ENCODE assay signal across 8 mouse cellular contexts in the genomic region with DNA sequence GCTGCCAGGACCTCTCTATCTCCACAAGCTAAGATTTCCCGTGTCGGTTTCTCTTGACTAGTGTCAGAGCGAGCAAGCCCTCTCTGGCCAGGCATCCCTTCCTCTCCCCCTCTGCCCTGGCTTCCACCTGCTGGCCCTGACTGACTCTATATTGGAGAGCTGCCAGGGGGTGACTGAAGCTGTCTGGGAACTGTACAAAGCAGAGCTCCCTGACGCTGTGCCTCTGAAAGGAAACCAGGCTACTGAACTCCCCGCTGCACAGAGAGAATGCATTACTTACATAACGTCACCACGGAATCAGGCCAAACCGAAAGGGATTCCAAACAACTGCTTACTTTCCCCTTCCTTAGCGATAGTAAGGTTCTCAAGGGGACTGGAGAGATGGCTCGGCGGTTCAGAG.
DNase-seq lines count a peak whose midpoint lies in the region; ATAC-seq and TF ChIP-seq lines count a peak whose summit lies in the region.

No protein-coding gene starts in this region.

- peak; percentile 88 for ATAC-seq in forebrain, postnatal 0 days
- ATAC-seq in megakaryocyte progenitor cell, adult 5-6 weeks (replicated peaks; ENCODE audit: poor library complexity): peak; percentile 50
- peak; percentile 63; the same call in 1 of the 2 replicates for ATAC-seq in stomach, embryonic 16.5 days (ENCODE audit: insufficient read depth, low FRiP score)

- no peaks in the 10 kb centered on the region for H3K36me3 ChIP-seq in forebrain, postnatal 0 days (ENCODE audit: insufficient read depth)
- H3K36me3 ChIP-seq in stomach, embryonic 16.5 days (ENCODE audit: control insufficient read depth, insufficient read depth, low read length): no peaks in the 10 kb centered on the region

- 0 out of 2 replicates have a peak, but pooled peaks have one; percentile 2 for TF ChIP-seq CTCF in forebrain, postnatal 0 days (IDR thresholded peaks at IDR 0.05; ENCODE audit: low read depth)

- H3K4me2 ChIP-seq in forebrain, postnatal 0 days (ENCODE audit: low read depth): 0 out of 2 replicates have a peak overlapping the region, but pooled peaks have one; percentile 8
- no peak overlapping the region for H3K4me2 ChIP-seq in stomach, embryonic 16.5 days (ENCODE audit: low read depth, low read length)

- H3K27ac ChIP-seq in forebrain, postnatal 0 days (ENCODE audit: low read depth, low read length): 0 out of 2 replicates have a peak overlapping the region, but pooled peaks have one; percentile 66
- H3K27ac ChIP-seq in stomach, embryonic 16.5 days (ENCODE audit: low read length): no peak overlapping the region

- intact Hi-C loops in heart, postnatal 36 days (cut with DNase I): no loop called here

- no peak overlapping the region for H3K9ac ChIP-seq in forebrain, postnatal 0 days
- H3K9ac ChIP-seq in stomach, embryonic 16.5 days (ENCODE audit: low read length): no peak overlapping the region

- H3K4me3 ChIP-seq in forebrain, postnatal 0 days (ENCODE audit: low read depth, low read length): no peak overlapping the region
- H3K4me3 ChIP-seq in stomach, embryonic 16.5 days (replicated peaks; ENCODE audit: low read length): no peak overlapping the region

- peaks cover 13% of the 10 kb centered on the region for H3K4me1 ChIP-seq in forebrain, postnatal 0 days (ENCODE audit: insufficient read depth)
- peaks cover 11% of the 10 kb centered on the region; the same call in 1 of the 2 replicates for H3K4me1 ChIP-seq in stomach, embryonic 16.5 days (ENCODE audit: control insufficient read depth, insufficient read depth, low read length)

- no peaks in the 10 kb centered on the region for H3K27me3 ChIP-seq in forebrain, postnatal 0 days (ENCODE audit: insufficient read depth, low read length)
- no peaks in the 10 kb centered on the region for H3K27me3 ChIP-seq in stomach, embryonic 16.5 days (ENCODE audit: control insufficient read depth, insufficient read depth, low read length)

- peak; percentile 49 to 74 for DNase-seq in adrenal gland, adult (ENCODE audit: inconsistent age in 2 of 2, low spot score in 1 of 2)
- peak; percentile 87 for DNase-seq in brain, adult 2 months (ENCODE audit: low read depth, low spot score)
- peak; percentile 80 for DNase-seq in forebrain, postnatal 0 days
- DNase-seq in heart, postnatal 36 days: peak; percentile 58 to 67
- DNase-seq in kidney, postnatal 14 days: peak; percentile 68
- no peak for DNase-seq in natural killer cell, adult 2 months (ENCODE audit: low spot score in 2 of 2)

- WGBS in forebrain, postnatal 0 days: 15% methylated on average over 11 of the region's 11 CpGs
- 41% methylated on average over 11 of the region's 11 CpGs for WGBS in stomach, embryonic 16.5 days

- H3K9me3 ChIP-seq in forebrain, postnatal 0 days (ENCODE audit: low read length): peaks cover 9% of the 10 kb centered on the region
- peaks cover 6% of the 10 kb centered on the region for H3K9me3 ChIP-seq in stomach, embryonic 16.5 days (replicated peaks; ENCODE audit: control insufficient read depth, low read length)

Comparison
In these comparisons a context has a peak if more than half of its experiments do, and no peak if none do; other contexts are left out.
1. DNase-seq: peak in adrenal gland, adult (2 of 2), brain, adult 2 months (single experiment), forebrain, postnatal 0 days (single experiment), heart, postnatal 36 days (2 of 2) and kidney, postnatal 14 days (single experiment); none in natural killer cell, adult 2 months (0 of 2).
2. Peak in every context shown above with its lines, with median percentiles within 50 percentile points of each other: ATAC-seq.